Mouse (Mus musculus) ES-Bruce4 (cell line): ENCODE data around the gene Gss. TPM values are rescaled to one million over a fixed set of nuclear protein-coding genes. Genes with fewer than 3 reads are reported as not detected.

Experiments
- H3K27ac ChIP-seq: 2 replicates; pipeline ENCODE4 v1.5.1; 2012; ENCODE audit warnings: low read length, inconsistent platforms; ENCODE audit not compliant: insufficient read depth
- H3K27me3 ChIP-seq: 2 replicates; pipeline ENCODE4 v1.6.1; 2012; ENCODE audit warnings: mild to moderate bottlenecking, low read length, inconsistent platforms; ENCODE audit not compliant: control insufficient read depth, poor library complexity, insufficient read depth, severe bottlenecking
- H3K36me3 ChIP-seq: 2 replicates; pipeline ENCODE4 v1.6.1; 2012; ENCODE audit warnings: inconsistent platforms, mild to moderate bottlenecking, low read length, moderate library complexity; ENCODE audit not compliant: control insufficient read depth, poor library complexity, insufficient read depth, severe bottlenecking
- H3K4me1 ChIP-seq: one replicate; pipeline ENCODE4 v1.8.1; 2011; ENCODE audit warnings: low read length; ENCODE audit not compliant: control insufficient read depth, insufficient read depth
- H3K4me3 ChIP-seq: 2 replicates; pipeline ENCODE4 v1.5.1; 2011; ENCODE audit warnings: low read depth, mild to moderate bottlenecking, low read length
- H3K9ac ChIP-seq: 2 replicates; pipeline ENCODE4 v1.6.1; 2012; ENCODE audit warnings: low read depth, mild to moderate bottlenecking, inconsistent platforms; ENCODE audit not compliant: poor library complexity, severe bottlenecking
- H3K9me3 ChIP-seq: replicated peaks from 2 replicates; pipeline ENCODE4 v1.6.1; 2012; ENCODE audit warnings: mild to moderate bottlenecking, low read length, inconsistent platforms; ENCODE audit not compliant: control insufficient read depth, poor library complexity, insufficient read depth, severe bottlenecking
- CTCF ChIP-seq: IDR thresholded peaks from one replicate; pipeline ENCODE4 v1.8.1; 2011; ENCODE audit warnings: low read depth, low read length
- EP300 ChIP-seq: IDR thresholded peaks from 2 replicates; pipeline ENCODE4 v1.6.1; 2011; ENCODE audit warnings: low read depth, low read length; ENCODE audit not compliant: insufficient read depth
- POLR2A ChIP-seq: IDR thresholded peaks from one replicate; pipeline ENCODE4 v1.8.1; 2011; ENCODE audit warnings: low read length; ENCODE audit not compliant: insufficient read depth
- polyA plus RNA-seq: library from polyadenylated mRNA; stranded (reverse); fragments of >200 nt; gene quantifications from 2 replicates; pipeline ENCODE4 v1.2.4, GENCODE M21; 2011; ENCODE audit warnings: low read depth; ENCODE audit not compliant: missing spikeins, insufficient read depth, insufficient read length

Gss gene
- polyA plus RNA-seq, 1 experiment, result 14.8 TPM

DNA sequence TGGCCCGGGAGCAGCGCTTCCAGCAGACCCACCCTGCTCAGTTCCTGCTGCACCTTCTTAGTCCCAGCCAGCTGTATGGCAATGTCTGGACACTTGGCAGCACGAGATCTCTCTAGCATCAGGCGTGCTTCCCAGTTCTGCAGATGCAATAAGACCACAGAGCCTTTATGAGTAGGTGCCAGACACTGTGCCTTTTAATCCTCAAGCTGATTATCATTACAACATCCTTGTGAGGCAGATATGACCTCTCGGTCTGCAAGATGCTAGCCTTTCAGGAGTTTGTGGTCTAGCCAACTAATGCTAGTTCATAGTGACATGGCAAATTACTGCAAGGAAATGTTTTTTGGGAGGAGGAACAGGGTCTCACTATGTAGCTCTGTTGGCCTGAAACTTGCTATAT lies 24.9 kb downstream of the Gss start:
- Histone ChIP-seq H3K4me1 (no peaks in the 10 kb centered on the region), H3K9me3 (no peaks in the 10 kb centered on the region), H3K9ac (no peak overlapping the region), H3K4me3 (no peak overlapping the region), H3K27me3 (no peaks in the 10 kb centered on the region), H3K27ac (no peak overlapping the region), H3K36me3 (no peaks in the 10 kb centered on the region)
- TF ChIP-seq EP300, result no peak
- TF ChIP-seq CTCF, result no peak
- no peak for TF ChIP-seq POLR2A

DNA sequence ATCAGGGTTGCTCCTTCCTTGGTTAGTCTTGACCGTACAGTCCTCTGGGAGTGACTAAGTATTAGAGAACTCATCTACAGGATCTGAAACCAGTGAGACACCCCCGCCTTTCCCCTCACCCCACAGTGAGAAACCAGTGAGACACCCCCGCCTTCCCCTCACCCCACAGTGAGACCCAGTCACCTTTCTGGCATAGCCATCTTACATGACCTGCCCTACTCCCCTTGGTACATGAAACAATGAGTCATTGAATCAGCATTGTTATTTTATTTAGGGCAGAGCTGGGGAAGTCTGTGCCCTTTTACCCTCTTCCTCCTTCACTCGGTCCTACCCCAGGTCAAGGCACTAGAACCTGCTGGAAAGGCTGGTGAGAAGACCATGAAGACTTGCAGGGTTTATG lies 29.7 kb downstream of the Gss start:
- no peak for TF ChIP-seq CTCF
- TF ChIP-seq POLR2A, result no peak
- no peak for TF ChIP-seq EP300
- H3K27ac ChIP-seq, result no peak overlapping the region
- H3K9me3 ChIP-seq, result no peaks in the 10 kb centered on the region
- H3K4me3 ChIP-seq, result no peak overlapping the region
- H3K4me1 ChIP-seq, result no peaks in the 10 kb centered on the region
- no peak overlapping the region for H3K9ac ChIP-seq
- no peaks in the 10 kb centered on the region for H3K36me3 ChIP-seq
- no peaks in the 10 kb centered on the region; the same call in 1 of the 2 replicates for H3K27me3 ChIP-seq

DNA sequence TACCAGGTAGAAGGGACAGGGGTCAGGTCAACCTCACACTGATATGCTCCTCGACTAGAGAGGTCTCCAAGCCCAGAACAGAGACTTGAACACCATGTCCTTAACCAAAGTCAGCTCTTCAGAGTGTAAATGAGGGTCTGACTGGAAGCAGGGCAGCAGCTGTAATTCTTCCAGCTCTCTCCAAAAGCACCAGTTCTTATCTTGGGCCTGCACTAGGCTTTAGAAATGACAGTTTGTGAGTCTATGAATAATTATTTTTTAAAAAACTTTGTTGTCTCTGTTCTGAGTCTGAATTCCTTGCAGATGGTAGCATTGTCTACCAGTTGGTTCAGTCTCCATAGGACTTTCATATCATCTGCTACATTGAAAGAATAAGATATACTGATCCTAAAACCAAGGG lies 30.4 kb downstream of the Gss start:
- Histone ChIP-seq H3K9ac (no peak overlapping the region), H3K9me3 (no peaks in the 10 kb centered on the region), H3K27me3 (no peaks in the 10 kb centered on the region; the same call in 1 of the 2 replicates), H3K4me3 (no peak overlapping the region), H3K4me1 (no peaks in the 10 kb centered on the region), H3K36me3 (no peaks in the 10 kb centered on the region), H3K27ac (no peak overlapping the region)
- TF ChIP-seq POLR2A (no peak), CTCF (no peak), EP300 (no peak)

DNA sequence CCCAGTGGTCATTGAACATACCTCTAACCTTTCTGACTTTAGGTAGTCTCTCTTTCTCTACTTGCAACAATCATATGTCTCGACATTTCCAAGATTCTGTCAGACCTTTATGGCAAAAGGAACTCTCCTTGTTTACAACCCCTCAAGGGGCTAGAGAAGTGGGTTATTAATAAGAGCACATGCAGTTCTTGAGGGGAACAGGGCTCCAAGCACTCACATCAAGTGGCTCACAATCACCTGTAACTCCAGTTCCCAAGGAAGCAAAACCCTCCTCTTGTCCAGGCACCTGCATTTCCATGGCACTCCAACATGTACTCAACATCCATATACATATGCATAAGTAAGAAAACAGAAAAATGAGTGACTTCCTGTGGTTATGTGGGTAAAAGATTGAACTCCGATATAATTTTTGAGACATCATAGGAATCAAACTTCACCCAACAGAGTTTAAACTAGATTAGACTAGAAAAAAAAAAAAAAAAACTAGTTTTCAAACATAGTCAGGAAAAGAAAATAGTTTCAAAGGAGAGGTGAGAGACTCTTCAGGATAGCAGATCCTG lies 38.1 kb downstream of the Gss start:
- Histone ChIP-seq H3K4me1 (no peaks in the 10 kb centered on the region), H3K27me3 (no peaks in the 10 kb centered on the region), H3K4me3 (no peak overlapping the region), H3K9ac (no peak overlapping the region), H3K27ac (no peak overlapping the region), H3K9me3 (no peaks in the 10 kb centered on the region), H3K36me3 (no peaks in the 10 kb centered on the region)
- TF ChIP-seq EP300 (no peak), CTCF (no peak), POLR2A (no peak)

DNA sequence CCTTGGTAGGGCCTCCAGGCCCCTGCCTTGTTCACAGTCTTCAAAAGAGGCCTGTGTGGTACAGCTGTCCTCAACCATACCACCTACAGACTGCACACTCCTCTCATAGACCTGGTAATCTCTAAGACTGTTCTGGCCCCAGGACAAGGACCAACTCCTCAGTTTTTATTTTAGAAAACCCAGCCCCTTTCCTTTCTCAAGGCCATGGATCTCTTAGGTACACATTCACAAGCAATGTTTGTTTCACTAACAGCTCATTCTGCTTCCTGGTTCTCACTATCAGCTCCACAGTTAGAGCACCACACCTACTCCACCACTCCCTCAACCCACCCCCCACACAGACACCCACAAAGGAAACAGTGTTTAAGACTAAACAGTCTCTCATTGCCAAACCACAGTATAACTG lies 39.7 kb downstream of the Gss start:
- H3K9ac ChIP-seq, result no peak overlapping the region
- H3K4me1 ChIP-seq, result no peaks in the 10 kb centered on the region
- H3K36me3 ChIP-seq, result no peaks in the 10 kb centered on the region
- no peaks in the 10 kb centered on the region for H3K9me3 ChIP-seq
- H3K4me3 ChIP-seq, result no peak overlapping the region
- H3K27me3 ChIP-seq, result no peaks in the 10 kb centered on the region
- no peak overlapping the region for H3K27ac ChIP-seq
- TF ChIP-seq CTCF (no peak), EP300 (no peak)

DNA sequence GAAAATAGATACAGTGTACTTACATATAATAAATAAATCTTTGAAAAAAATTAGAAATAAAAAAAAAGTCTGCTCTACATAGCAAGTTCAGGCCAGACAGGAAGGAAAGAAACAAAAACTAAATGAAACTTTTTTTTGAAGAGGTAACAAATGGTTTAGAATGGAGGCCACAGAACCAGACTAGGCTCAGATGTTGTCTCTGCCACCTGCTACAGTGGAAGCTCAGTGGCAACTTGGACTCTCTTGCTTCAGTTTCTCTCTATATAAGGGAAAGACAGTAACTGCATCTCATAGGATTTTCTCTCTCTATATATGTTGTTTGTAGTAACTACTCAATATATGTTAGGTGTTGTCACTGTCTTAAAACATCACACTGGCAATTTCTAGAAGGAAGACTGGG lies 40.3 kb downstream of the Gss start:
- no peak overlapping the region for H3K27ac ChIP-seq
- no peak overlapping the region for H3K4me3 ChIP-seq
- H3K9ac ChIP-seq, result no peak overlapping the region
- no peaks in the 10 kb centered on the region for H3K9me3 ChIP-seq
- H3K27me3 ChIP-seq, result no peaks in the 10 kb centered on the region
- H3K36me3 ChIP-seq, result no peaks in the 10 kb centered on the region
- TF ChIP-seq EP300 (no peak), POLR2A (no peak), CTCF (no peak)
- no peaks in the 10 kb centered on the region for H3K4me1 ChIP-seq
